Mouse (Mus musculus) embryonic fibroblast, embryonic 13.5 days (primary cell): ENCODE data around the gene Dck.

Experiments used
- CTCF ChIP-seq: IDR thresholded peaks from 2 replicates; pipeline ENCODE4 v1.5.1; 2011; ENCODE audit warnings: mild to moderate bottlenecking, control low read depth, low read length, moderate library complexity, borderline replicate concordance; ENCODE audit not compliant: insufficient read depth
- POLR2A ChIP-seq: IDR thresholded peaks from 2 replicates; pipeline ENCODE4 v1.6.1; 2011; ENCODE audit warnings: low read depth, mild to moderate bottlenecking, control low read depth, low read length, moderate library complexity

GRCm38 (mm10) chr5:88813188-88813587, 48.4 kb downstream of the Dck start:
- TF ChIP-seq POLR2A: no peak
- TF ChIP-seq CTCF: no peak
